Mouse (Mus musculus) kidney, embryonic 14.5 days (tissue): ENCODE results near the gene Hipk1. TPM values are rescaled to one million over a fixed set of nuclear protein-coding genes. Genes with fewer than 3 reads are reported as not detected.

Experiments used
- ATAC-seq: fragments of 200-750 bp; cut with Nextera tagmentation; 2 replicates; pipeline ENCODE4 v1.8.0; 2017; ENCODE audit warnings: moderate number of reproducible peaks, mild to moderate bottlenecking, moderate TSS enrichment, moderate library complexity; ENCODE audit not compliant: low FRiP score, low TSS enrichment
- H3K27ac ChIP-seq: fragments of 300-500 bp; sonication (generic); 2 replicates; pipeline ENCODE4 v1.5.1; 2014; ENCODE audit warnings: low read depth, mild to moderate bottlenecking, low read length, moderate library complexity, mixed read lengths
- H3K27me3 ChIP-seq: fragments of 300-500 bp; sonication (generic); 2 replicates; pipeline ENCODE4 v1.6.1; 2014; ENCODE audit warnings: mild to moderate bottlenecking, low read length; ENCODE audit not compliant: control insufficient read depth, insufficient read depth
- H3K36me3 ChIP-seq: fragments of 300-500 bp; sonication (generic); 2 replicates; pipeline ENCODE4 v1.6.1; 2014; ENCODE audit warnings: low read length, mixed read lengths; ENCODE audit not compliant: control insufficient read depth, insufficient read depth
- H3K4me1 ChIP-seq: fragments of 300-500 bp; sonication (generic); 2 replicates; pipeline ENCODE4 v1.6.1; 2014; ENCODE audit warnings: low read length, mixed read lengths; ENCODE audit not compliant: control insufficient read depth, insufficient read depth
- H3K4me2 ChIP-seq: fragments of 300-500 bp; sonication (generic); replicated peaks from 2 replicates; pipeline ENCODE4 v1.6.1; 2014; ENCODE audit warnings: low read depth, mild to moderate bottlenecking, low read length
- H3K4me3 ChIP-seq: fragments of 300-500 bp; sonication (generic); 2 replicates; pipeline ENCODE4 v1.5.1; 2014; ENCODE audit warnings: mild to moderate bottlenecking, low read length
- H3K9ac ChIP-seq: fragments of 300-500 bp; sonication (generic); 2 replicates; pipeline ENCODE4 v1.6.1; 2014; ENCODE audit warnings: low read depth, mild to moderate bottlenecking, low read length, moderate library complexity
- H3K9me3 ChIP-seq: fragments of 300-500 bp; sonication (generic); 2 replicates; pipeline ENCODE4 v1.6.1; 2016; ENCODE audit warnings: low read length; ENCODE audit not compliant: control insufficient read depth
- WGBS: fragments of 180-500 bp; shearing (Covaris S2); extraction: QIAGEN DNeasy Blood & Tissue Kit; methylation state at CpG from one replicate; pipeline ENCODE4 v1.1.7; 2014; 5-methylcytosine and 5-hydroxymethylcytosine counted together
- polyA plus RNA-seq: library from polyadenylated mRNA; unstranded; fragments of >200 nt; fragmentation: Nextera tagmentation; extraction: Ambion mirVana; gene quantifications from 2 replicates; pipeline ENCODE4 v1.2.1, GENCODE M21; 2014

Hipk1 gene
- polyA plus RNA-seq, 1 experiment from 2014 or later, result 19.0 TPM

GRCm38 (mm10) chr3:103787225-103787624 is 4.1 kb downstream of the Hipk1 start:
- Histone ChIP-seq H3K4me1 (peaks cover 19% of the 10 kb centered on the region; the same call in 1 of the 2 replicates), H3K27ac (no peak overlapping the region), H3K36me3 (no peaks in the 10 kb centered on the region), H3K4me2 (no peak overlapping the region), H3K4me3 (no peak overlapping the region), H3K9ac (no peak overlapping the region), H3K27me3 (no peaks in the 10 kb centered on the region), H3K9me3 (no peaks in the 10 kb centered on the region)
- WGBS, result 63% methylated on average over 7 of the region's 7 CpGs
- ATAC-seq, result no peak

- no peaks in the 10 kb centered on the region for H3K9me3 ChIP-seq
- WGBS, result 85% methylated on average over 4 of the region's 4 CpGs
- H3K9ac ChIP-seq, result no peak overlapping the region
- no peaks in the 10 kb centered on the region; the same call in 1 of the 2 replicates for H3K36me3 ChIP-seq
- peaks cover 3% of the 10 kb centered on the region; the same call in 1 of the 2 replicates for H3K4me1 ChIP-seq
- H3K27ac ChIP-seq, result no peak overlapping the region
- no peaks in the 10 kb centered on the region for H3K27me3 ChIP-seq
- no peak for ATAC-seq
- H3K4me3 ChIP-seq, result no peak overlapping the region
- H3K4me2 ChIP-seq, result no peak overlapping the region
Measured at GRCm38 (mm10) chr3:103782844-103783609, 8.3 kb downstream of the Hipk1 start.

GRCm38 (mm10) chr3:103780777-103781176 is 10.6 kb downstream of the Hipk1 start:
- peaks cover 15% of the 10 kb centered on the region for H3K36me3 ChIP-seq
- no peak overlapping the region for H3K27ac ChIP-seq
- ATAC-seq, result no peak
- H3K4me1 ChIP-seq, result no peaks in the 10 kb centered on the region
- H3K9me3 ChIP-seq, result no peaks in the 10 kb centered on the region
- no peak overlapping the region for H3K9ac ChIP-seq
- no peak overlapping the region for H3K4me3 ChIP-seq
- WGBS, result 83% methylated on average over 5 of the region's 5 CpGs
- H3K4me2 ChIP-seq, result no peak overlapping the region
- no peaks in the 10 kb centered on the region for H3K27me3 ChIP-seq

DNA sequence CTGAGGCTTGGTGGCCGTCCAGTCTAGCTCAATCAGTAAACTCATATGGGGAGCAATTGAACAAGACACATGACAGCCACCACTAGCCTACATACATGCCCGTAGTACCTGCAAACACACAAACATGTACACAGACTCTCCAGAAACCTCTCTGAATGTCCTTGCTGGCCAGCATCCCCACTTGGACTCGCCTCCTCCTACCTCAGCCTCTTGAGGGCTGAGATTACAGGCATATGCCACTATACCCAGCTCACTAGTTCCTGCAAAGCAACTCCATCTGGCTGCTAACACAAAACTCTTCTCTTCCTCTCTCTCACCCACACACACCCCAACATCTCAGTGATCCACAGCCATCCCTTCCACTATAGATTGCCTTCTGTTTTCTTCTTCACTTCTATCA is 11.1 kb downstream of the Hipk1 start:
- no peak overlapping the region for H3K4me3 ChIP-seq
- no peak overlapping the region for H3K27ac ChIP-seq
- H3K9me3 ChIP-seq, result no peaks in the 10 kb centered on the region
- H3K9ac ChIP-seq, result no peak overlapping the region
- H3K4me2 ChIP-seq, result no peak overlapping the region
- H3K27me3 ChIP-seq, result no peaks in the 10 kb centered on the region
- peaks cover 18% of the 10 kb centered on the region for H3K36me3 ChIP-seq
- ATAC-seq, result no peak
- 92% methylated on average over 3 of the region's 3 CpGs for WGBS
- no peaks in the 10 kb centered on the region for H3K4me1 ChIP-seq

GRCm38 (mm10) chr3:103779183-103779582 is 12.2 kb downstream of the Hipk1 start:
- Histone ChIP-seq H3K9ac (no peak overlapping the region), H3K4me3 (no peak overlapping the region), H3K9me3 (no peaks in the 10 kb centered on the region), H3K4me2 (no peak overlapping the region), H3K27me3 (no peaks in the 10 kb centered on the region), H3K36me3 (peaks cover 18% of the 10 kb centered on the region), H3K4me1 (no peaks in the 10 kb centered on the region), H3K27ac (no peak overlapping the region)
- 91% methylated on average over 7 of the region's 7 CpGs for WGBS
- no peak for ATAC-seq

GRCm38 (mm10) chr3:103778660-103779059 is 12.7 kb downstream of the Hipk1 start:
- Histone ChIP-seq H3K4me2 (no peak overlapping the region), H3K9ac (no peak overlapping the region), H3K36me3 (peaks cover 18% of the 10 kb centered on the region), H3K4me1 (no peaks in the 10 kb centered on the region), H3K4me3 (no peak overlapping the region), H3K27ac (no peak overlapping the region), H3K27me3 (no peaks in the 10 kb centered on the region), H3K9me3 (no peaks in the 10 kb centered on the region)
- ATAC-seq, result no peak
- 84% methylated on average over 6 of the region's 6 CpGs for WGBS

DNA sequence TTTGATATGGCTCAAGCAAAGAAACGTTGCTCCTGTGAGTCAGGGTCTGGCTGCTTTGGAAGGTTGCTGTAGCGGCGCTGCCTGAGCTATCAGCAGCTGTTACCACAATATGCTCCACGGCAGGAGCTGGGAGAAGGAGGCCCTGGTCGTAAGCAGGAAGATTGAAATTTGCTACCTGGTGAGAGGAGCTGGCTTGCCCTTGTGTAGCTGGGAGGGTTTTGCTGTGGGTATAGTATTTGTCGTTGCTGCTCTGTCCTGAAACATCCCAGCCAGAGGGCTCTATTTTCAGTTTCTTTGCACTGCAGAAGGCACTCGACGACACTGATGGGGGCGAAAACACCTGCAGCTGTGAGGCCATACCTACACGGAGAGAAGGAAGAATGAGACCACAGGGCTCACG is 13.4 kb downstream of the Hipk1 start:
- no peak overlapping the region for H3K4me2 ChIP-seq
- ATAC-seq, result no peak
- H3K9me3 ChIP-seq, result no peaks in the 10 kb centered on the region
- 93% methylated on average over 11 of the region's 11 CpGs for WGBS
- no peak overlapping the region for H3K27ac ChIP-seq
- H3K4me3 ChIP-seq, result no peak overlapping the region
- H3K9ac ChIP-seq, result no peak overlapping the region
- H3K27me3 ChIP-seq, result no peaks in the 10 kb centered on the region
- H3K4me1 ChIP-seq, result 0 out of 2 replicates have a peak, but pooled peaks cover 4% of the 10 kb centered on the region
- H3K36me3 ChIP-seq, result peaks cover 18% of the 10 kb centered on the region

DNA sequence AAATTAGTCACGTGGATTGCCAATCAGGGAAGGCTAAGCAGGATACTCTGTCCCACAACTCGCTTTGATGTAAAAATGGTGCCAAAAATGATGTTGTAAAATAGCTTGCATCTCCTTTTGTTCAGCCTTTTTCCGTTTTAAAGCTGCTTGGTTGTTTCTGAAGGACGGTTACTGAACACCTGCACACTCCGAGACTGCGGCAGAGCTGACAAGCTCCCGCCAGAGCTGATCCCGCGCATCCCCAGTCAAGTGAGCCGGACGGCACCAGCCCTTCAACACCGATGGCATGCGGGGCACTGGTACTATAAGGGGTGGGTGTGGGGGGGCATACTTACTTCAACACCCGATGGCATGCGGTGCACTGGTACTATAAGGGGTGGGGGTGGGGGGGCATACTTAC is 17.4 kb downstream of the Hipk1 start:
- H3K4me1 ChIP-seq, result 0 out of 2 replicates have a peak, but pooled peaks cover 7% of the 10 kb centered on the region
- peaks cover 31% of the 10 kb centered on the region for H3K36me3 ChIP-seq
- H3K9ac ChIP-seq, result no peak overlapping the region
- H3K27me3 ChIP-seq, result no peaks in the 10 kb centered on the region
- ATAC-seq, result no peak
- no peaks in the 10 kb centered on the region for H3K9me3 ChIP-seq
- no peak overlapping the region for H3K4me2 ChIP-seq
- H3K27ac ChIP-seq, result no peak overlapping the region
- WGBS, result 87% methylated on average over 15 of the region's 15 CpGs
- H3K4me3 ChIP-seq, result no peak overlapping the region

DNA sequence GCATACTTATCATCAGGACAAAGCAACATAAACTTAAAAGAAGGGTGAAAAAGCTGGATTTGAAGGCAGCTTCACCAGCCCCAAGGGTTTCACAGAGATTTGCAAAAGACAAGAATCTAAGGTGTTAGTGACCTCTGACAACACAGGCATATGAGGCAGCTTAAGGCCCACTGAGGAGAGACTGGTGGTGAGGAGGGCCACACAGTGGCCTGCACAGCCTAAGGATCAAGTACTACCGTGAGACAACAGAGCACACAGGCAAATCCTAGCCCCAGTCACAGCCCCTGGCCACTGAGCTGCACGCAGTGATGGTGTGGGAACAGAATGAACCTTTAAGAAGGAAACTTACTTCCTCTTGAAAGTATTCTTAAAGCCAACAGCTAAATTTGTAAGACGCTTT is 17.9 kb downstream of the Hipk1 start:
- WGBS, result 86% methylated on average over 3 of the region's 3 CpGs
- Histone ChIP-seq H3K4me2 (no peak overlapping the region), H3K27ac (no peak overlapping the region; the same call in 1 of the 2 replicates), H3K27me3 (no peaks in the 10 kb centered on the region), H3K4me3 (no peak overlapping the region), H3K9ac (no peak overlapping the region), H3K9me3 (no peaks in the 10 kb centered on the region), H3K36me3 (peaks cover 35% of the 10 kb centered on the region), H3K4me1 (0 out of 2 replicates have a peak, but pooled peaks cover 7% of the 10 kb centered on the region)
- ATAC-seq, result no peak
